Mouse (Mus musculus) liver, embryonic 13.5 days (tissue): ENCODE data around the gene Slc6a8. TPM values are rescaled to one million over a fixed set of nuclear protein-coding genes. Genes with fewer than 3 reads are reported as not detected.

ENCODE experiments used
- ATAC-seq: fragments of 200-750 bp; cut with Nextera tagmentation; 2 replicates; pipeline ENCODE4 v1.8.0; 2017; ENCODE audit warnings: low read depth, mild to moderate bottlenecking, moderate number of reproducible peaks, moderate library complexity
- DNase-seq: peaks from one replicate; pipeline ENCODE4 v3.0.0; 2022
- H3K27ac ChIP-seq: fragments of 300-500 bp; sonication (generic); 2 replicates; pipeline ENCODE4 v1.5.1; 2015; ENCODE audit warnings: moderate library complexity, mild to moderate bottlenecking, inconsistent platforms
- H3K27me3 ChIP-seq: fragments of 300-500 bp; sonication (generic); 2 replicates; pipeline ENCODE4 v1.6.1; 2015; ENCODE audit warnings: mild to moderate bottlenecking, inconsistent platforms
- H3K36me3 ChIP-seq: fragments of 300-500 bp; sonication (generic); 2 replicates; pipeline ENCODE4 v1.6.1; 2015; ENCODE audit warnings: mild to moderate bottlenecking, inconsistent platforms
- H3K4me1 ChIP-seq: fragments of 300-500 bp; sonication (generic); replicated peaks from 2 replicates; pipeline ENCODE4 v1.6.1; 2015; ENCODE audit warnings: inconsistent platforms
- H3K4me2 ChIP-seq: fragments of 300-500 bp; sonication (generic); 2 replicates; pipeline ENCODE4 v1.6.1; 2015; ENCODE audit warnings: inconsistent platforms, mild to moderate bottlenecking, moderate library complexity
- H3K4me3 ChIP-seq: fragments of 300-500 bp; sonication (generic); replicated peaks from 2 replicates; pipeline ENCODE4 v1.5.1; 2015; ENCODE audit warnings: mild to moderate bottlenecking, inconsistent platforms
- H3K9ac ChIP-seq: fragments of 300-500 bp; sonication (generic); 2 replicates; pipeline ENCODE4 v1.6.1; 2015; ENCODE audit warnings: mild to moderate bottlenecking, inconsistent platforms
- H3K9me3 ChIP-seq: fragments of 300-500 bp; sonication (generic); replicated peaks from 2 replicates; pipeline ENCODE4 v1.6.1; 2016; ENCODE audit warnings: inconsistent platforms
- WGBS: fragments of 180-500 bp; shearing (Covaris S2); methylation state at CpG from one replicate; pipeline ENCODE4 v1.1.7; 2015; ENCODE audit not compliant: insufficient replicate concordance; 5-methylcytosine and 5-hydroxymethylcytosine counted together
- polyA plus RNA-seq: library from polyadenylated mRNA; unstranded; fragments of >200 nt; fragmentation: Nextera tagmentation; extraction: Ambion mirVana; gene quantifications from 2 replicates; pipeline ENCODE4 v1.2.1, GENCODE M21; 2015

The Slc6a8 gene
- polyA plus RNA-seq, 1 experiment from 2014 or later = 0.41 TPM

DNA sequence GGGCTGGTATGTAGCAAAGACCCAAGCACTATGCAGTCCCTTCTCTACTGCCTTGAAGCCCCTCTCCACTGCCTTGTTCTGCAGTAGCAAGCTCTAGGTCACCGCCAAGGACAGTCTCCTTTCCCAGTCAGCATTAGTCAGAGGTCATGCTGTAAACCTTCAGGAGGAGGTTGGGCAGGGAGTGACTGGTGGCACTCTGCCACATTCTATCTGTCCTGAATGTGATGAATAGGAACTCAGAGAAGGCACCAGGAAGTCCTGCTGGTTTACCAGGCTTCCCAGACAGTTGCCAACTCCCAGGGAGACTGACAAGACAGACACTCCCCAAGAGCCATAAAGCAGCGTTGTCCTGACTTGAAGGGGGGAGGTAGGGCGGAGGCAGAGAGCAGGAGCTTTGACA is 12.7 kb downstream of the Slc6a8 start:
- Histone ChIP-seq H3K9me3 (no peaks in the 10 kb centered on the region), H3K4me3 (no peak overlapping the region), H3K27ac (no peak overlapping the region), H3K4me1 (no peaks in the 10 kb centered on the region), H3K4me2 (no peak overlapping the region), H3K27me3 (no peaks in the 10 kb centered on the region), H3K9ac (no peak overlapping the region), H3K36me3 (peaks cover 56% of the 10 kb centered on the region)
- WGBS = 67% methylated on average over 3 of the region's 3 CpGs
- DNase-seq (no peak), ATAC-seq (no peak)

- peak; percentile 51 for ATAC-seq
- Histone ChIP-seq H3K36me3 (peaks cover 35% of the 10 kb centered on the region), H3K4me3 (no peak overlapping the region), H3K27ac (no peak overlapping the region), H3K9ac (no peak overlapping the region), H3K4me2 (no peak overlapping the region), H3K4me1 (no peaks in the 10 kb centered on the region), H3K27me3 (no peaks in the 10 kb centered on the region), H3K9me3 (no peaks in the 10 kb centered on the region)
- 56% methylated on average over 5 of the region's 5 CpGs for WGBS
- DNase-seq = no peak
Measured at GRCm38 (mm10) chrX:73690917-73691629, 18.1 kb downstream of the Slc6a8 start.

DNA sequence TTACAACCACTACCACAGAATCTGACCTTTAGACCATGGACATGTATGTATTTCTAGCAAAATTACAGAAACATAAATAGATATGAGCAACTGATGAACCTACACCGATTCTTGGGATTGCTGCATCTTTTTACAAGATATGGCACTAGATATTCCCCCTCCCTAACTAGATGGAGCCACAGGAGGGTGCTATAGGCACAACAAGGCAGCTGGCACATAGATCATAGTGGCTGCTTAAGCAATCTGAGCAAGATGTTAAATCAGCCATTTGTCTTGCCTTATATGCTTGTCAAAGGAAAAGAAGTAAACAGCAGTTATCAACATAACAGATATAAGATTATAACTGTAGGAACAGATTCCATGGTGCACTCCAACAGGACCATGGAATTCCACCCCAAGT is 27.5 kb downstream of the Slc6a8 start:
- peaks cover 26% of the 10 kb centered on the region; the same call in 1 of the 2 replicates for H3K36me3 ChIP-seq
- DNase-seq = no peak
- no peaks in the 10 kb centered on the region for H3K27me3 ChIP-seq
- no peak overlapping the region for H3K4me2 ChIP-seq
- no peak overlapping the region for H3K4me3 ChIP-seq
- H3K4me1 ChIP-seq = no peaks in the 10 kb centered on the region
- WGBS = 54% methylated on average over 1 of the region's 1 CpGs
- no peaks in the 10 kb centered on the region for H3K9me3 ChIP-seq
- H3K9ac ChIP-seq = no peak overlapping the region
- H3K27ac ChIP-seq = no peak overlapping the region
- ATAC-seq = no peak

- peak; percentile 31 for DNase-seq
- ATAC-seq = peak; percentile 24
- H3K9me3 ChIP-seq = no peaks in the 10 kb centered on the region
- peak overlapping the region; percentile 90 for H3K27ac ChIP-seq
- peaks cover 21% of the 10 kb centered on the region for H3K36me3 ChIP-seq
- H3K4me3 ChIP-seq = peak overlapping the region; percentile 70
- peaks cover 43% of the 10 kb centered on the region for H3K4me1 ChIP-seq
- WGBS = 15% methylated on average over 21 of the region's 21 CpGs
- peak overlapping the region; percentile 84 for H3K9ac ChIP-seq
- H3K27me3 ChIP-seq = no peaks in the 10 kb centered on the region
- peak overlapping the region; percentile 83 for H3K4me2 ChIP-seq
Measured at GRCm38 (mm10) chrX:73715476-73716108, 42.6 kb downstream of the Slc6a8 start.

DNA sequence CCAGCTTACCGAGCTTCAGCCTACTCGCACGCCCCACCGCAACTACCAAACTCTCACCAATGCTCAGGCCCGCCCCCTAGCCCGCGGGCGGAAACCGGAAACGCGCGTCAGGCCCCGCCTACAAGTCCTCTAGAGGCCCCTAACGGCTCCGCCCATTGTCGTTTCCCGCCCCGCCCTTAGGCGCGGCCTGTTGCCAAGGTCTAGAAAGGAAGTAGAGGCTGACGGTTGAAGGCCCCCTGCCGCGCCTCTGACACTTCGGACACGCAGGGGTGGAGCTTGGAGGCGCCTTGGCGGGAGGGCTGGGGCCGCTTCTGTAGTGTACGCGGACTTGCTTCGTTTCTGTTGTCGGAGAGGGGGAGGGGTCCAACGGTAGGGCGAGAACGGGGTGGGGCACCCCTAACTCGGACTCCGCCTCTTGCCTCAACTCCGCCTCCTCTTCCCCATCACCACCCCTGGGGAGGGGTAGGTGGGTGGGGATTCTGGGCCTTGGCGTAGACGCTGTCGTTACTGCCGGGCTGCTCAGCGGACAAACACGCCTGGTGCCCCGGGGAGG is 43.2 kb downstream of the Slc6a8 start, which contains the start of the genes Bcap31 and Abcd1:
Bcap31 (minus strand) TSS at position 67 of the 553 bp plus-strand sequence.
Abcd1 (plus strand) TSS at position 489 of the 553 bp plus-strand sequence.
- Histone ChIP-seq H3K4me1 (peaks cover 43% of the 10 kb centered on the region), H3K36me3 (peaks cover 16% of the 10 kb centered on the region), H3K4me2 (peak within 1 kb of the TSS; percentile 83), H3K9me3 (no peaks in the 10 kb centered on the region), H3K27me3 (no peaks in the 10 kb centered on the region), H3K9ac (peak within 1 kb of the TSS; percentile 84), H3K4me3 (peak within 1 kb of the TSS; percentile 70), H3K27ac (peak within 1 kb of the TSS; percentile 90)
- WGBS = 13% methylated on average over 44 of the region's 45 CpGs
- ATAC-seq = peak; percentile 89
- peak; percentile 91 for DNase-seq

DNA sequence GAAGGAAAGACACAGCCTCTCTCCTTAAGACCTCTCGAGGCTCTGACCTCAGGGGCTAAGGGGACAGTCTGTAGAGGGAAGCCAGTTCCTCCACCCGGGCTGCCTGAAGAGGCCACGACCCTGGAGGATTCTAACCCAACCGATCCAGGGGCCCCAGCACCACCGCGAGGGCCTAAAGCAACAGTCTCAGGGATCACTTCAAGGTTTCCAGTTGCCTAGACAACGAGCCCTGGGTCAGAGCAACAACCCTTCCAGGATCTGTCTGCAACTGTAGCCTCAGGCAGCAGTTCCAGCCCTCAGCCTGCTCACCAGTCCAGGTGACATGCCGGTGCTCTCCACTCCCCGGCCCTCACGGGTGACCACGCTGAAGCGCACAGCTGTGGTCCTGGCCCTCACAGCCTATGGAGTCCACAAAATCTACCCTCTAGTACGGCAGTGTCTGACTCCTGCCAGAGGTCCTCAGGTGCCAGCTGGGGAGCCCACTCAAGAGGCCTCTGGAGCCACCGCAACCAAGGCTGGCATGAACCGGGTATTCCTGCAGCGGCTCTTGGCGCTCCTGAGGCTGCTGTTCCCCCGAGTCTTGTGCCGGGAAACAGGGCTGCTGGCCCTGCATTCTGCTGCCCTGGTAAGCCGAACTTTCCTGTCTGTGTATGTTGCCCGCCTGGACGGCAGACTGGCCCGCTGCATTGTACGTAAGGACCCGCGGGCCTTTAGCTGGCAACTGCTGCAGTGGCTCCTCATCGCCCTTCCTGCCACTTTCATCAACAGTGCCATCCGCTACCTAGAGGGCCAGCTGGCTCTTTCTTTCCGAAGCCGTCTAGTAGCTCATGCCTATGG is 44.0 kb downstream of the Slc6a8 start:
- H3K36me3 ChIP-seq = peaks cover 14% of the 10 kb centered on the region

GRCm38 (mm10) chrX:73717667-73718066 is 44.7 kb downstream of the Slc6a8 start:
- peak overlapping the region; percentile 83 for H3K4me2 ChIP-seq
- H3K4me1 ChIP-seq = peaks cover 43% of the 10 kb centered on the region
- H3K27me3 ChIP-seq = no peaks in the 10 kb centered on the region
- H3K36me3 ChIP-seq = 0 out of 2 replicates have a peak, but pooled peaks cover 10% of the 10 kb centered on the region
- H3K9ac ChIP-seq = peak overlapping the region; percentile 84
- 48% methylated on average over 11 of the region's 11 CpGs for WGBS
- DNase-seq = no peak
- no peaks in the 10 kb centered on the region for H3K9me3 ChIP-seq
- H3K4me3 ChIP-seq = peak overlapping the region; percentile 70
- H3K27ac ChIP-seq = peak overlapping the region; percentile 90; the same call in 1 of the 2 replicates
- no peak for ATAC-seq

More for the DNA sequence above, 44.0 kb downstream of the Slc6a8 start:
- Histone ChIP-seq H3K9ac (peak overlapping the region; percentile 84), H3K27me3 (no peaks in the 10 kb centered on the region), H3K4me3 (peak overlapping the region; percentile 70), H3K4me1 (peaks cover 43% of the 10 kb centered on the region), H3K9me3 (no peaks in the 10 kb centered on the region), H3K4me2 (peak overlapping the region; percentile 83), H3K27ac (peak overlapping the region; percentile 90)
- DNase-seq (peak; percentile 37), ATAC-seq (peak; percentile 23)
- WGBS = 24% methylated on average over 30 of the region's 30 CpGs

- H3K36me3 ChIP-seq = 0 out of 2 replicates have a peak, but pooled peaks cover 6% of the 10 kb centered on the region
- peak overlapping the region; percentile 83 for H3K4me2 ChIP-seq
- peak overlapping the region; percentile 21; the same call in 1 of the 2 replicates for H3K27ac ChIP-seq
- no peak for ATAC-seq
- peak overlapping the region; percentile 70 for H3K4me3 ChIP-seq
- H3K27me3 ChIP-seq = no peaks in the 10 kb centered on the region
- no peak for DNase-seq
- WGBS = 35% methylated on average over 3 of the region's 3 CpGs
- H3K9me3 ChIP-seq = no peaks in the 10 kb centered on the region
- peaks cover 43% of the 10 kb centered on the region for H3K4me1 ChIP-seq
- peak overlapping the region; percentile 84 for H3K9ac ChIP-seq
Measured at GRCm38 (mm10) chrX:73718271-73718670, 45.3 kb downstream of the Slc6a8 start.

- DNase-seq = no peak
- Histone ChIP-seq H3K4me3 (peak overlapping the region; percentile 70; the same call in 1 of the 2 replicates), H3K9ac (peak overlapping the region; percentile 84; the same call in 1 of the 2 replicates), H3K27ac (peak overlapping the region; percentile 21; the same call in 1 of the 2 replicates), H3K4me1 (peaks cover 43% of the 10 kb centered on the region), H3K36me3 (0 out of 2 replicates have a peak, but pooled peaks cover under 1% of the 10 kb centered on the region), H3K27me3 (no peaks in the 10 kb centered on the region), H3K9me3 (no peaks in the 10 kb centered on the region), H3K4me2 (peak overlapping the region; percentile 83)
- 35% methylated on average over 5 of the region's 5 CpGs for WGBS
- ATAC-seq = no peak
Measured at GRCm38 (mm10) chrX:73718686-73719362, 45.9 kb downstream of the Slc6a8 start.

DNA sequence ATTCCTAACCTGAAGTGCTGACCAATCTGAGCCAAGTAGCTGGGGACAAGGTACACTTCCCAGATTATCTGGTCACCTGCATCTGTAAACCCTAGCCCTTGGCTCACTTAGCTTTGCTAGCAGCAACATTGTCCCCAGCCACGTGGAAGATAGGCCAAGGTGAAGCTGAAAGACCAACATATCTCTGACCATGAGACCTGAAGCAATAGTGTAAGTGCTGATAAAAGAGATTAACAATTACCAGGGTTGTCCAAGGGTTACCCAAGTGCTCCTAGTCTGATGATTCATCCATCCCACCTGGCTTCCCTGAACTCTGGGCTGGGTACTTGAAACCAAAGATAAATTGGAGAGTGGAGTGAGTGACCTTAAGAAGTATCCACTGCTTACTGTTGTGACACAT is 58.0 kb downstream of the Slc6a8 start:
- H3K9me3 ChIP-seq = no peaks in the 10 kb centered on the region
- peaks cover 3% of the 10 kb centered on the region; the same call in 1 of the 2 replicates for H3K36me3 ChIP-seq
- no peak overlapping the region for H3K27ac ChIP-seq
- no peak overlapping the region for H3K9ac ChIP-seq
- no peak overlapping the region for H3K4me3 ChIP-seq
- 32% methylated on average over 1 of the region's 1 CpGs for WGBS
- H3K27me3 ChIP-seq = no peaks in the 10 kb centered on the region
- H3K4me2 ChIP-seq = no peak overlapping the region
- DNase-seq (no peak), ATAC-seq (no peak)
- H3K4me1 ChIP-seq = no peaks in the 10 kb centered on the region
